Mouse (Mus musculus): Measurements from ENCODE around the gene Gps2. TPM values are rescaled to one million over a fixed set of nuclear protein-coding genes. Genes with fewer than 3 reads are reported as not detected.
A peak's percentile ranks its signal among the peaks of the same experiment; 100 is the strongest.

The Gps2 gene
- total and polyA plus RNA-seq, 3 experiments: 25.0 to 73.6 (median 29.4) TPM

- peaks cover 19% of the 10 kb centered on the region for H3K27me3 ChIP-seq (replicated peaks)
- no peaks in the 10 kb centered on the region for H3K9me3 ChIP-seq (replicated peaks; ENCODE audit: low read length)
- no peak overlapping the region for H3K4me2 ChIP-seq (ENCODE audit: insufficient read depth, low read depth, poor library complexity, severe bottlenecking)
- H3K36me3 ChIP-seq (replicated peaks in 1 of 2; ENCODE audit: control insufficient read depth in 1 of 2, insufficient read depth in 1 of 2, low read length in 1 of 2): no peaks in the 10 kb centered on the region
- DNase-seq (ENCODE audit: extremely low read depth): peak; percentile 69
- peaks cover 6 to 49% of the 10 kb centered on the region in 2 experiments for H3K4me1 ChIP-seq (ENCODE audit: control insufficient read depth in 1 of 2, insufficient read depth in 2 of 2)
- TF ChIP-seq PAX5 (IDR thresholded peaks at IDR 0.05; ENCODE audit: low read length) (no peak), NELFE (IDR thresholded peaks at IDR 0.05; ENCODE audit: low read depth, low read length) (no peak), CHD1 (IDR thresholded peaks at IDR 0.05; ENCODE audit: low read depth, low read length) (no peak), CTCF (conservative IDR thresholded peaks at IDR 0.05 in 1 of 2, IDR thresholded peaks at IDR 0.05 in 1 of 2; ENCODE audit: low read depth in 2 of 2, low read length in 2 of 2) (no peak), MEF2A (IDR thresholded peaks at IDR 0.05; ENCODE audit: borderline replicate concordance, low read depth, low read length) (no peak), USF1 (IDR thresholded peaks at IDR 0.05; ENCODE audit: low read depth, low read length) (no peak)
- no peaks in the 10 kb centered on the region for H3K79me2 ChIP-seq (replicated peaks; ENCODE audit: control insufficient read depth, extremely low read depth, insufficient read depth, poor library complexity, severe bottlenecking)
- no peak overlapping the region for H3K27ac ChIP-seq (ENCODE audit: insufficient read depth, low read depth)
- H3K9ac ChIP-seq (ENCODE audit: insufficient read depth, low read depth): no peak overlapping the region
- peak overlapping the region in 1 of 3 experiments; percentile 27 for H3K4me3 ChIP-seq (replicated peaks in 1 of 3; ENCODE audit: low read depth in 2 of 3, low read length in 2 of 3, poor library complexity in 1 of 3)
- dilution Hi-C loops (cut with MboI; ENCODE audit: extremely low pct_ligation_motif_present, extremely low pct_unique_long_range_greater_than_20kb, low sequenced_read_pairs) (no loop called here), in situ Hi-C loops (cut with MboI; ENCODE audit: low pct_ligation_motif_present, low pct_unique_long_range_greater_than_20kb, low sequenced_read_pairs) (no loop called here)
Observed at GRCm38 (mm10) chr11:69930967-69931537, 17.4 kb downstream of the Gps2 start.

- TF ChIP-seq CTCF (conservative IDR thresholded peaks at IDR 0.05 in 1 of 2, IDR thresholded peaks at IDR 0.05 in 1 of 2; ENCODE audit: low read depth in 2 of 2, low read length in 2 of 2): no peak
- no peak for TF ChIP-seq ZC3H11A (IDR thresholded peaks at IDR 0.05; ENCODE audit: low read depth, low read length)
- no peak for TF ChIP-seq MXI1 (IDR thresholded peaks at IDR 0.05; ENCODE audit: low read depth, low read length)
- no peak for TF ChIP-seq SIN3A (IDR thresholded peaks at IDR 0.05; ENCODE audit: low read length)
- TF ChIP-seq BHLHE40 (IDR thresholded peaks at IDR 0.05; ENCODE audit: low read depth, low read length): no peak
- no peak for TF ChIP-seq EP300 (IDR thresholded peaks at IDR 0.05; ENCODE audit: low read length)
- no peak for TF ChIP-seq MAX (IDR thresholded peaks at IDR 0.05; ENCODE audit: low read length)
- TF ChIP-seq GABPA (IDR thresholded peaks at IDR 0.05; ENCODE audit: insufficient replicate concordance, low read depth, low read length): no peak
- TF ChIP-seq RAD21 (IDR thresholded peaks at IDR 0.05; ENCODE audit: low read depth, low read length): no peak
- TF ChIP-seq NELFE (IDR thresholded peaks at IDR 0.05; ENCODE audit: low read depth, low read length): no peak
- no peak for TF ChIP-seq ELF1 (IDR thresholded peaks at IDR 0.05; ENCODE audit: low read depth, low read length)
- TF ChIP-seq JUN (IDR thresholded peaks at IDR 0.05; ENCODE audit: insufficient read depth, low read depth, low read length): no peak
- TF ChIP-seq TBP (conservative IDR thresholded peaks at IDR 0.05; ENCODE audit: low read depth, low read length): no peak
- no peak for TF ChIP-seq UBTF (IDR thresholded peaks at IDR 0.05; ENCODE audit: low read depth, low read length)
- TF ChIP-seq RCOR1 (conservative IDR thresholded peaks at IDR 0.05; ENCODE audit: low read depth, low read length): no peak
- TF ChIP-seq POLR2AphosphoS2 (IDR thresholded peaks at IDR 0.05; ENCODE audit: low read depth, low read length): no peak
- no peak for TF ChIP-seq HCFC1 (IDR thresholded peaks at IDR 0.05; ENCODE audit: low read depth, low read length)
- TF ChIP-seq USF1 (IDR thresholded peaks at IDR 0.05; ENCODE audit: low read depth, low read length): no peak
- no peak for TF ChIP-seq KAT2A (IDR thresholded peaks at IDR 0.05; ENCODE audit: insufficient replicate concordance, low read length)
- TF ChIP-seq ETS1 (conservative IDR thresholded peaks at IDR 0.05; ENCODE audit: low read depth, low read length): no peak
- no peak overlapping the region for H3K4me3 ChIP-seq (replicated peaks in 1 of 3; ENCODE audit: low read depth in 2 of 3, low read length in 2 of 3, poor library complexity in 1 of 3)
- dilution Hi-C loops (cut with MboI; ENCODE audit: extremely low pct_ligation_motif_present, extremely low pct_unique_long_range_greater_than_20kb, low sequenced_read_pairs): no loop called here
- no peaks in the 10 kb centered on the region for H3K36me3 ChIP-seq (replicated peaks in 1 of 2; ENCODE audit: control insufficient read depth in 1 of 2, insufficient read depth in 1 of 2, low read length in 1 of 2)
- peaks cover 26% of the 10 kb centered on the region for H3K27me3 ChIP-seq (replicated peaks)
- H3K79me2 ChIP-seq (replicated peaks; ENCODE audit: control insufficient read depth, extremely low read depth, insufficient read depth, poor library complexity, severe bottlenecking): no peaks in the 10 kb centered on the region
- in situ Hi-C loops (cut with MboI; ENCODE audit: low pct_ligation_motif_present, low pct_unique_long_range_greater_than_20kb, low sequenced_read_pairs): no loop called here
- H3K4me1 ChIP-seq (ENCODE audit: control insufficient read depth in 1 of 2, insufficient read depth in 2 of 2): peaks cover 6 to 56% of the 10 kb centered on the region in 2 experiments
- no peak overlapping the region for H3K27ac ChIP-seq (ENCODE audit: insufficient read depth, low read depth)
- DNase-seq (ENCODE audit: extremely low read depth): no peak
- no peaks in the 10 kb centered on the region for H3K9me3 ChIP-seq (replicated peaks; ENCODE audit: low read length)
- H3K4me2 ChIP-seq (ENCODE audit: insufficient read depth, low read depth, poor library complexity, severe bottlenecking): no peak overlapping the region
- H3K9ac ChIP-seq (ENCODE audit: insufficient read depth, low read depth): no peak overlapping the region
Observed at GRCm38 (mm10) chr11:69931769-69932168, 18.1 kb downstream of the Gps2 start.
